Mouse (Mus musculus) myocyte (in vitro differentiated cells): ENCODE data around the gene Mycbp2.

Experiments used
- E2F4 ChIP-seq: IDR thresholded peaks from one replicate; pipeline ENCODE4 v1.6.1; 2011; ENCODE audit warnings: mild to moderate bottlenecking, control low read depth, moderate library complexity; ENCODE audit not compliant: insufficient read depth
- MYOD1 ChIP-seq, 3 experiments: IDR thresholded peaks; one replicate each; pipeline ENCODE4 v1.6.1; 2011; ENCODE audit warnings: control low read depth in 2 of 3, low read depth in 2 of 3, mild to moderate bottlenecking in 2 of 3, moderate library complexity in 1 of 3; ENCODE audit not compliant: insufficient read length in 2 of 3, control insufficient read depth in 1 of 3
- POLR2A ChIP-seq: IDR thresholded peaks from one replicate; pipeline ENCODE4 v1.6.1; 2011; ENCODE audit warnings: low read depth, mild to moderate bottlenecking, control low read depth, moderate library complexity; ENCODE audit not compliant: insufficient read length
- POLR2AphosphoS2 ChIP-seq: IDR thresholded peaks from one replicate; pipeline ENCODE4 v1.6.1; 2011; ENCODE audit warnings: low read depth, control low read depth; ENCODE audit not compliant: insufficient read length
- TCF12 ChIP-seq: IDR thresholded peaks from one replicate; pipeline ENCODE4 v1.6.1; 2011; ENCODE audit warnings: mild to moderate bottlenecking, control low read depth; ENCODE audit not compliant: poor library complexity, insufficient read depth, severe bottlenecking
- USF1 ChIP-seq: IDR thresholded peaks from one replicate; pipeline ENCODE4 v1.6.1; 2011; ENCODE audit warnings: low read depth, mild to moderate bottlenecking, control low read depth, moderate library complexity

DNA sequence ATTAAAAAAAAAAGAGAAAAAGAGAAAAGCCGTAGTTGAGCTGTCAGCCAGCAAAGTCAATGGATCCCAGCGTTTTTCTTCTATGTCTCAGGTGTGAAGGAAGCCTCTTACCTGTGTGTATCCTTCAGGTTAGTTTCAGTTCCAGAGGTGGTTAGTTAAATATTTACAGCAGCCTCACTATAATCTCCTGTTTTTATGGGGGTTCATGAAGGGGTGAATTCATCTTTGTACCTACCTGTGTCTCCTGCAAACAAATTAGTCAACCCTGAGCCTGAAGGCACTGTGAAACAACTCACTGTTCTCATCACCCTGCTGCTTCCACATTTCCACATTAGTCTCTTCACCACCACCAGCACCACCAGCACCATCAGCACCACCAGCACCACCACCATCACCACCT is 240.3 kb downstream of the Mycbp2 start:
- TF ChIP-seq USF1 (no peak), MYOD1 (IDR thresholded peaks at IDR 0.05; ENCODE audit: control insufficient read depth in 1 of 3, insufficient read length in 2 of 3, low read depth in 2 of 3) (no peak), E2F4 (no peak), POLR2AphosphoS2 (no peak), POLR2A (no peak), TCF12 (no peak)
